Mouse (Mus musculus) brain, embryonic 14.5 days (tissue): ENCODE data around the gene Slc13a5.

Experiments
- CTCF ChIP-seq: fragments of 200-500 bp; IDR thresholded peaks from 2 replicates; pipeline ENCODE4 v1.5.1; 2012; ENCODE audit warnings: inconsistent platforms, mild to moderate bottlenecking, moderate library complexity, borderline replicate concordance; ENCODE audit not compliant: insufficient read depth, insufficient read length; ENCODE audit errors: extremely low read depth
- POLR2A ChIP-seq: fragments of 200-500 bp; IDR thresholded peaks from 2 replicates; pipeline ENCODE4 v1.6.1; 2012; ENCODE audit warnings: mild to moderate bottlenecking, inconsistent platforms, borderline replicate concordance; ENCODE audit not compliant: poor library complexity, insufficient read depth, insufficient read length, severe bottlenecking; ENCODE audit errors: extremely low read depth

DNA sequence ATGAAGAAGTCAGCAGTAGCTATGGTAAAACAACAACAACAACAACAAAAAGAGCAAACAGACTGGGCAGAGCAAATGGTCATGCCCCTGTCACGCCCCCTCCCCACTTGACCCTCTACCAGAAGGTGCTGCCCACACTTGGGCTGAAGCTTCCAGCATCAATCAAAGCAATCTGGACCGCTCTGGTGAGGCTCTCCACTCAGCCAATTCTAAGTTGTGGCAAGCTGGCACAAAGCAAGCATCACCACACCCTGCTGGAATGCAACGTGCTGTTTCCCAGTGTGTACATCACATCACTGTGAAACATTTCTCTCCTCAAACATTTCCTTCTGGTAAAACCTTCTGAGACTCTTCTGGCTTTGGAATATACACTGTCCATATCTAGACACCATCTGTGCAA is 6.3 kb upstream of the Slc13a5 start:
- no peak for TF ChIP-seq CTCF
- no peak for TF ChIP-seq POLR2A
